Mouse (Mus musculus): ENCODE data around the gene Abhd17a. TPM values are rescaled to one million over a fixed set of nuclear protein-coding genes. Genes with fewer than 3 reads are reported as not detected.

Abhd17a gene
- polyA plus RNA-seq (2017; shearing (Covaris generic)), result 90.9 TPM

DNA sequence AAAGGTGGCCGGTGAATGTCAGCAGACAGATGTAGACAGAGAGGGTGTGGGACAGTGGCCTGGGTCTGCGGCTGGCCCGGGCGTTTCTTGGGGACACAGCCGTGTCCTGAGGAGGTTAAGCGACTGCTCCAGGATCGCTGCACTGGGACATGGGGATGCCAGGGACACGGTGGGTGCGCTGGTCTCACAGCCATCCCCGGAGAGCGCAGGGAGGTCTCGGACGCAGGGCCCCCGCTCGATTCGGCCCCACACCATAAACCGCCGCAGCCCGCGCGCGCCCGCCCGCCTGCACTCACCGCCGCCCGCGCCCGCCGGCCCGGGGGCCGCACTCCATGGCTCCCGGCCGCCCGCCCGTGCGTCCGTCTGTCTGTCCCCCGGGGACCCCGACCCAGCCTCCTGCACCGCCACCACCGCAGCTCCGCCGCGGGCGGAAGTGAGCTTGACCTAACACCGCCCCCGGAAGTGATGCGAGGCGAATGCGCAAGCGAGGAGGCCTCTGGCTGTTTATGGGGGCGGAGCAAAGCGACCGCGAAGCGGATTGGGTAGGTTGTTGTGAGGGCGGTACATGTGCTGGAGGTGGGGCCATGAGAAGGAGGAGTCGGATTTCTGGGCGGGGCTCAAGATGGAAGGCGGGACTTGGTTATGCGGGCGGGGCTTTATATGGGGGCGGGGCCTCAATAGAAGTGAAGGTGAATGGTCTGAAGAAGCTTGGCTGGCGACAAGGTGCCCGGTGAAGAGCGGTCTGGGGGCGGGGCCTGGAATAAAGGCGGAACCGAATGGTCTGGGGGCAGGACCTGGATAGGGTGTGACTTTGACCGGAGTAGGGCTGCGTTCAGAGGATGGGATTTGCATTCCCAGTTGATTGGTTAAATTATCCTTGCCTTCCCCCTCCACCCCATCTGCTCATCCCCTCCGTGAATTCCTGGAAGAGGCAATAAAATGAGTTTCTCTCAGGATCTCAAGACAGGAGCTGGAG, at the start of gene Abhd17a:
Gene Abhd17a (minus strand): TSS at position 463 of the 976 bp plus-strand sequence.

DNA sequence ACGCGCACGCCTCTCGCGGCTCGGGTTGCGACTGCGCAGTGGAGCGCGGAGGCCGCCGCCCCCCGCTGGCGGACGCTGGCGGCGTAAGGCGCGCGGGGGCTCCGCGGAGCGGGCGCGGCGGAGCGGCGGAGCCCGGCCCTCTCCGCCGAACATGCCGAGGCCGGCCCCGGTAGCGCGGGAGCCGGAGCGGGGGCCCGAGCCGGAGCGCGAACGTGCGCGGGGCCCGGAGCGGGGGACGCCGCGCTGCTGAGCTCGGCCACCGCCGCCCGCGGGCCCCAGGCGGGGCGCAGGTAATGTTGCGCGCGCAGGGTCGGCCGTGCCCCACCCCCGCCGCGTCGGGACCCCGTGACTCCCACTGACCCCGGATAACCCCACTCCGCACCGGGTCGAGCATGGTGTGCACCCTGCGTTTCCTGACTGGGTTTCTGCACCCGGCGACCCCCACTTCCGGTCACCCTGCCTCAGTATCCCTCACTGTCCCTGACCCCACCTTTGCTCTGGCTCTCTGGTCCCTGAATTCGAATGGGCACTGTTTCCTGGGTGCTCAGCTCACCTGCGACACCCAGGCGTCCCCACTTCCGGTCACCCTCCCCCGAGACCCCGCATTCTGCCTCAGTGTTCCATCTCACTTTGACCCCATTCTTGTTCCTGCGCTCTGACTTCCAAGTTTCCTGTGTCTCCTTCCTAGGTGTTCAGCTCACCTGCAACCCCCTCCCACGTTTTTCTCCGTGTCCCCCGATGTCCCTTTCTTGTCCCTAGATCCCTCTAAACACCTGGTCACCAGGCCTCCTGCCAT, 32.7 kb upstream of the Abhd17a start, which contains the start of gene Csnk1g2:
Gene Csnk1g2 (plus strand): TSS at position 178 of the 796 bp plus-strand sequence.

DNA sequence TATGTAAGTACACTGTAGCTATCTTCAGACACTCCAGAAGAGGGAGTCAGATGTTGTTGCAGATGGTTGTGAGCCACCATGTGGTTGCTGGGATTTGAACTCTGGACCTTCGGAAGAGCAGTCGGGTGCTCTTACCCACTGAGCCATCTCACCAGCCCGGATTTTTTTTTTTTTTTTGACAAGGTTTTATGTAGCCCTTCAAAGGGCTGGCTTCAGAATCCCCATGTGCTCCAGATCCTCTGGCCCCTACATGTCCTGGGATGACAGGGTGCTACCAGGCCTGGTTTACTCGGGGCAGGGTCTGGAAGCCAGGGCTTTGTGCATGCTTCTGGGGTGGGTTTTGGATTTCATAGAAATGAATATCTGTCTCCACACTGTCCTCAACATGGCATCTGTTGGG, 15.6 kb upstream of the Abhd17a start, which contains the start of gene Gm49322:
Gene Gm49322 (plus strand): TSS at position 301 of the 400 bp plus-strand sequence.

DNA sequence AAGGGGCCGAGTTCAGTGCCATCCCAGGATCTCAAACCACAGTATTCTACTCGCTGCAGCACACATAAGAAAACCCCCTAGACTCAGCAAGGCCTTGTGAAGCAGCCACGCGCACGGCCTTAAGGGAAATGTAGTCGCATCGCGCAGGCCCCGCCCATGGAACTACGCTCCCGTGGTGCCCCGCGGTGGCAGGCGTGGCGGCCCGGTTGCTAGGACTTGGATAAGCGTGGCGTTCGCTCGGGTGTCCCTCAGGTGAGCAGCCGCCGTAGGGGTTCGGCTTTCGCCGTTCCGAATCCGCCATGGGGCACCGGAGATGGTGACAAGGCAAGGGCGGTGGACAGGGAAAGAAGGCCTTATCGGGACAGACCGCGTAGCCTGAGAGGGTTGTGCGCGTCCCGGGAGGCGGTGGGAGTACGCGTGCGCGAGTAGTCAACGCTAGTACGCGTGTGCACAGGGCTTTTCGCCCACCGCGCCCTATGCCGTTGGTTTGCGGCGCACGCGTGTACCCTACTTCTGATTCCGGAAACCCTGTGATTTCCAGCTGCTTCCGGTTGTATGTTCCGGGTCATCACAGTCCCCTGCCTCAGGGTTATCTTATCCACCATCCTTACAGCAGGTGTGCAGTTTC, 12.7 kb upstream of the Abhd17a start, which contains the start of the genes Scamp4 and Adat3:
Gene Scamp4 (plus strand): TSS at position 175 of the 628 bp plus-strand sequence.
Gene Adat3 (plus strand): TSS at position 183 of the 628 bp plus-strand sequence.

DNA sequence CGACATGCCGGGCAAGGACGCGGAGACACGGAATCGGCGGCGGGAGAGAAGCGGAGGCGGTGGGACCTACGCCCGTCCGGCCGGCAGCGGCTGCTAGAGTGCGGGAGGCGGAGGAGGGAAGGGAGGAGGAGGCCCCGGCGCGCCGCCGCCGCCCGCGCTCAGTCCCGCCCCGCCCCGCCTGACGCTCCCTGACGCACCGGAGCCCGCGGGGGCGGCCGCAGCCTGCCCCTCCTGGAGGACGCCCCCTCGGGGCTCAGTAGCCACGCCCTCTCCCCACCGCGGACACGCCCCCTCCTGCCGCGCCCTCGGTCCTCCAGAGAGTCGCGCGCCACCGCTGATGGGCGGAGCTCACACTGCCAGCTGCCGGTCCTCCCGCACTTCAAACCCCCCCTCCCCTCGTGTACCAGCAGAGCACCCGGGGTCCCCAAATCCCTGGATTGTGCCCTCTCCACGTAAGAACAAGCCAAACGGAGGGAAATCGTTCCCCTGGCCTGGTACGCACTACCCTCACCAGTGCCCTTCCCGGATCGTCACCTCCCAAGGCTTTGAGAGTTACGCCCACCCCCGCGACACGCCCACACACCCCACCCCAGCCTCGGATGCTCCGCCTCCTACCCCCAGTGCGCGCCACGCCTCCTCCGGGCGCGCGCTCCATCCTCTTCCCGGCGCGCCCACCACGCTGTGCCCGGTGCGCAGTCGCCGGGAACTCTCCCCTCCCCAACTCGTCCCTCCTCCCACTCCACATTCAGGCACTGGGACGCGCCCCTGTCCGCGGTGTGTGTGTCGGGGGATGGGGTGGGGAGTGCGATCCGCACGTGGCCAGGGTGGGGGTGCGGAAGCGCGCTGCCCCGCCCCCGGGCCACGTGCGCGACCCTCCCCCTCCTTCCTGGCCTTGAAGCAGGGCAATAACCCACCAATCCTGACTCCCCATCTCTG, 12.7 kb downstream of the Abhd17a start, which contains the start of gene Klf16:
Gene Klf16 (minus strand): TSS at position 127 of the 936 bp plus-strand sequence.

DNA sequence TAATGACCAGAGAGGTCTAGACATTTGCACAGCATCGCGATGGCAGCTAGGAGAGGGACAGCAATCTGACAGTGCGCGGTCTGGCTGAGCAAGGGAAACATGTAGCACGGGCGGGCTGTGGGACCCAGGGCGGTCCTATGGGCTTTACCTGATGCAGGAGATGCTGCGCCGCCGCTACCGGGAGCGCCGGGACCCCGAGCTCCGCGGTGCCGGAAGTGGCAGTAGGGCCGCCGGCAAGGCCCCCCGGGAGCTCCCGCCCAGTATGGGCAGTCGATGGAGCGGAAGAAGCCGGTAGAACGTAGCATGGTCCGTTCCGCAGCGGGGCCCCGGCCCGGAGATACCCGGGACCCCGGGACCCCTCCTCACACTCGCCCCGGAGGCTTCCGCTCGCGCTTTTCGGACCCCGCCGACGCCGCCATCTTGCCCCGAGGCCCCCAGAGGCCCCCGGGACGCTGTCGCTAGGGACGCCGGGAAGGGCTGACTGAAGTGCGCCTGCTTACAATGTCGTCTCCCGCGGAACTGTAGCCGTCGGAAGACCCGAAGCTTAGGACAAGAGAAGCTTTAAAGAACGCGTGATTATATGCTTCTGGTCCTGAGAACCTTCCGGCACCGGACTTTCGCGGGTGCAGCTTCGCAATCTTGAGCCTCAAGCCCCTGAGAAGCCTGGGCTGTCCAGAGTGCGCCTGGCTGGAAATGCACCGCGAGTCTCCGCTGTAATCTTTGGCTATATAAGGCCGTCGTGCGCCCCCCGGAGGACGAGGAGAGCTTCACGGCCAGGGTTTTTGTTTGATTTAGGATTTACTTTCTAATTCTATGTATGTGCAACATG, 28.8 kb downstream of the Abhd17a start, which contains the start of gene Rexo1:
Gene Rexo1 (minus strand): TSS at position 445 of the 829 bp plus-strand sequence.

DNA sequence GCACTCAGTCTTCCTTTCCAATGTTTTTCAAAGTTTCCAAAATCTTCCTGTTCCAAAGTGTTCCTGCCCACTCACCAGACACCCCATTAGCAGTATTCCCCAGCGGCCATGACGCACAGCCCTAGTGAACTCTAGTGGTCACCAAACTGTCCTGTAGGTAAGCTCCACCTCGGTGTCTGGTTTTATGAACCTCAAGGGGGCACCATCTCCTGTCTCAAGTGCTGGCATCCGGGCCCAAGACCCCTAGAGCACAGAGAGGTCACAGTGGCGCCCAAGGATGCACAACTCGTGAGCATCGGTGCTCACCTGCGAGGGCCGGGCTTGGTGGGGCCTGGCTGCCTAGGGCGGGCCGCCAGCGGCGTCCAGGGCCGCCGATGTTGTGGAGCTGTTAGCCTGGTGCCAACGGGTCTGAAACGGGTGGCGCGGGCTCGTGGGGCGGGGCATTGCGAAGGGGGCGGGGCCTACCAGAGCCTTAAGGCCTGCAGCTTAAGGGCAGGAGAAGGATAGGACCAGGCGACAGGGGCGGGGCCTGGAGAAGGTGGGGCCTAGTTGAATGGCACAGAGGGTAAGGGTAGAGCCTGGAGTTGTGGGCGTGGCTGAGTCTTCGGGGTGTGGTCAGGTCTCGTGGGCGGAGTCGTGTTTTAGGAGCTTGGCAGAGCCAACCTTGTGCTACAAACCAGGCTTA, 51.3 kb downstream of the Abhd17a start, which contains the start of gene Atp8b3:
Gene Atp8b3 (minus strand): TSS at position 415 of the 685 bp plus-strand sequence.

Other genes starting within 250 kb of the Abhd17a start
- gene Adamtsl5, start 241.9 kb downstream of the Abhd17a start, polyA plus RNA-seq (2017; shearing (Covaris generic)), result not detected
- not detected for gene Plk5, start 233.9 kb downstream of the Abhd17a start, polyA plus RNA-seq (2017; shearing (Covaris generic))
- 9.1 TPM for gene Mex3d, start 202.7 kb downstream of the Abhd17a start, polyA plus RNA-seq (2017; shearing (Covaris generic))
- 96.5 TPM for gene Mbd3, start 190.8 kb downstream of the Abhd17a start, polyA plus RNA-seq (2017; shearing (Covaris generic))
- 89.0 TPM for gene Uqcr11, start 183.5 kb downstream of the Abhd17a start, polyA plus RNA-seq (2017; shearing (Covaris generic))
- 87.3 TPM for gene Tcf3, start 156.7 kb downstream of the Abhd17a start, polyA plus RNA-seq (2017; shearing (Covaris generic))
- gene Onecut3, start 95.5 kb downstream of the Abhd17a start, polyA plus RNA-seq (2017; shearing (Covaris generic)), result not detected
- not detected for gene Atp8b3, start 51.2 kb downstream of the Abhd17a start, polyA plus RNA-seq (2017; shearing (Covaris generic))
- 66.8 TPM for gene Rexo1, start 28.8 kb downstream of the Abhd17a start, polyA plus RNA-seq (2017; shearing (Covaris generic))
- 18.5 TPM for gene Klf16, start 13.0 kb downstream of the Abhd17a start, polyA plus RNA-seq (2017; shearing (Covaris generic))
- 95.7 TPM for gene Scamp4, start 12.5 kb upstream of the Abhd17a start, polyA plus RNA-seq (2017; shearing (Covaris generic))
- 7.5 TPM for gene Adat3, start 12.5 kb upstream of the Abhd17a start, polyA plus RNA-seq (2017; shearing (Covaris generic))
- gene Gm49322, start 15.7 kb upstream of the Abhd17a start, polyA plus RNA-seq (2017; shearing (Covaris generic)), result 8.8 TPM
- 322 TPM for gene Csnk1g2, start 32.5 kb upstream of the Abhd17a start, polyA plus RNA-seq (2017; shearing (Covaris generic))
- 23.0 TPM for gene Btbd2, start 66.7 kb upstream of the Abhd17a start, polyA plus RNA-seq (2017; shearing (Covaris generic))
- 211 TPM for gene Mknk2, start 87.8 kb upstream of the Abhd17a start, polyA plus RNA-seq (2017; shearing (Covaris generic))
- 104 TPM for gene Mob3a, start 111.6 kb upstream of the Abhd17a start, polyA plus RNA-seq (2017; shearing (Covaris generic))
- gene Izumo4, start 111.8 kb upstream of the Abhd17a start, polyA plus RNA-seq (2017; shearing (Covaris generic)), result 79.5 TPM
- 74.7 TPM for gene Ap3d1, start 151.9 kb upstream of the Abhd17a start, polyA plus RNA-seq (2017; shearing (Covaris generic))
- 85.2 TPM for gene Dot1l, start 164.9 kb upstream of the Abhd17a start, polyA plus RNA-seq (2017; shearing (Covaris generic))
- 62.8 TPM for gene Sf3a2, start 207.9 kb upstream of the Abhd17a start, polyA plus RNA-seq (2017; shearing (Covaris generic))
- 189 TPM for gene Plekhj1, start 208.3 kb upstream of the Abhd17a start, polyA plus RNA-seq (2017; shearing (Covaris generic))
- not detected for gene Amh, start 214.9 kb upstream of the Abhd17a start, polyA plus RNA-seq (2017; shearing (Covaris generic))
- not detected for gene Jsrp1, start 223.2 kb upstream of the Abhd17a start, polyA plus RNA-seq (2017; shearing (Covaris generic))
- gene Oaz1, start 236.3 kb upstream of the Abhd17a start, polyA plus RNA-seq (2017; shearing (Covaris generic)), result 2,107 TPM

Measured in effector memory CD4-positive, alpha-beta T cell, adult 5 months (primary cell).